Mouse (Mus musculus): ENCODE measurements around the gene Gstt4.

- TF ChIP-seq USF1 (IDR thresholded peaks at IDR 0.05; ENCODE audit: low read depth) (no peak), CTCF (IDR thresholded peaks at IDR 0.05; ENCODE audit: control insufficient read depth, insufficient read depth, insufficient read length) (no peak), CEBPB (IDR thresholded peaks at IDR 0.05; ENCODE audit: low read depth) (no peak), MAX (IDR thresholded peaks at IDR 0.05) (no peak)
These were observed 45.8 kb downstream of the Gstt4 start for GRCm38 (mm10) chr10:75776562-75776961.

Measured in C2C12 (cell line).